Mouse (Mus musculus): ENCODE measurements around the gene Pwwp2a. TPM values are rescaled to one million over a fixed set of nuclear protein-coding genes. Genes with fewer than 3 reads are reported as not detected.

The Pwwp2a gene
- total RNA-seq (2015; ENCODE audit: low replicate concordance) (67.0 and 91.8 TPM in 2 replicates), total RNA-seq (2017; ENCODE audit: low replicate concordance) (77.2 and 90.6 TPM in 2 replicates)

GRCm38 (mm10) chr11:43681472-43682414, at the start of gene Pwwp2a:
Gene Pwwp2a (plus strand): TSS chr11:43681998.
- peak; percentile 94 for ATAC-seq (replicated peaks; ENCODE audit: low FRiP score, poor library complexity, severe bottlenecking)

- no peak for ATAC-seq (replicated peaks; ENCODE audit: low FRiP score, poor library complexity, severe bottlenecking)
Measured at GRCm38 (mm10) chr11:43632566-43632965, 49.2 kb upstream of the Pwwp2a start.

- no peak for ATAC-seq (replicated peaks; ENCODE audit: low FRiP score, poor library complexity, severe bottlenecking)
Measured at GRCm38 (mm10) chr11:43633165-43633564, 48.6 kb upstream of the Pwwp2a start.

- no peak for ATAC-seq (replicated peaks; ENCODE audit: low FRiP score, poor library complexity, severe bottlenecking)
Measured at GRCm38 (mm10) chr11:43633658-43634401, 48.0 kb upstream of the Pwwp2a start.

- ATAC-seq (replicated peaks; ENCODE audit: low FRiP score, poor library complexity, severe bottlenecking) = no peak
Measured at GRCm38 (mm10) chr11:43636761-43637160, 45.0 kb upstream of the Pwwp2a start.

GRCm38 (mm10) chr11:43638486-43638885, 43.3 kb upstream of the Pwwp2a start:
- ATAC-seq (replicated peaks; ENCODE audit: low FRiP score, poor library complexity, severe bottlenecking) = no peak

GRCm38 (mm10) chr11:43643180-43643591, 38.6 kb upstream of the Pwwp2a start:
- no peak for ATAC-seq (replicated peaks; ENCODE audit: low FRiP score, poor library complexity, severe bottlenecking)

GRCm38 (mm10) chr11:43645286-43645685, 36.5 kb upstream of the Pwwp2a start:
- no peak for ATAC-seq (replicated peaks; ENCODE audit: low FRiP score, poor library complexity, severe bottlenecking)

- no peak for ATAC-seq (replicated peaks; ENCODE audit: low FRiP score, poor library complexity, severe bottlenecking)
Measured at GRCm38 (mm10) chr11:43653051-43653475, 28.7 kb upstream of the Pwwp2a start.

GRCm38 (mm10) chr11:43656464-43656863, 25.3 kb upstream of the Pwwp2a start:
- no peak for ATAC-seq (replicated peaks; ENCODE audit: low FRiP score, poor library complexity, severe bottlenecking)

- ATAC-seq (replicated peaks; ENCODE audit: low FRiP score, poor library complexity, severe bottlenecking) = no peak
Measured at GRCm38 (mm10) chr11:43658010-43658409, 23.8 kb upstream of the Pwwp2a start.

GRCm38 (mm10) chr11:43667038-43667745, 14.6 kb upstream of the Pwwp2a start:
- ATAC-seq (replicated peaks; ENCODE audit: low FRiP score, poor library complexity, severe bottlenecking) = no peak

- peak; percentile 39; the same call in 1 of the 2 replicates for ATAC-seq (replicated peaks; ENCODE audit: low FRiP score, poor library complexity, severe bottlenecking)
Measured at GRCm38 (mm10) chr11:43682415-43683217, 818 bp downstream of the Pwwp2a start.

- no peak for ATAC-seq (replicated peaks; ENCODE audit: low FRiP score, poor library complexity, severe bottlenecking)
Measured at GRCm38 (mm10) chr11:43688850-43689249, 7.1 kb downstream of the Pwwp2a start.

- no peak for ATAC-seq (replicated peaks; ENCODE audit: low FRiP score, poor library complexity, severe bottlenecking)
Measured at GRCm38 (mm10) chr11:43696623-43697022, 14.8 kb downstream of the Pwwp2a start.

GRCm38 (mm10) chr11:43698621-43699020, 16.8 kb downstream of the Pwwp2a start:
- ATAC-seq (replicated peaks; ENCODE audit: low FRiP score, poor library complexity, severe bottlenecking) = no peak

GRCm38 (mm10) chr11:43700291-43700690, 18.5 kb downstream of the Pwwp2a start:
- no peak for ATAC-seq (replicated peaks; ENCODE audit: low FRiP score, poor library complexity, severe bottlenecking)

GRCm38 (mm10) chr11:43703552-43703951, 21.8 kb downstream of the Pwwp2a start:
- ATAC-seq (replicated peaks; ENCODE audit: low FRiP score, poor library complexity, severe bottlenecking) = no peak

- ATAC-seq (replicated peaks; ENCODE audit: low FRiP score, poor library complexity, severe bottlenecking) = no peak
Measured at GRCm38 (mm10) chr11:43705751-43706150, 24.0 kb downstream of the Pwwp2a start.

All from erythroid progenitor cell, adult 5-6 weeks (primary cell).